Mouse (Mus musculus) liver (tissue): ENCODE measurements at regions not wholly inside any gene's neighbourhood (a gene's known extent, or its start where the extent isn't known, plus 50 kb on each side); places are given as distances from the start of the nearest gene placed in this dataset.

Experiments used
- DNase-seq: peaks from one replicate; pipeline ENCODE4 v3.0.0-alpha.2; 2020; ENCODE audit warnings: mixed read lengths

DNA sequence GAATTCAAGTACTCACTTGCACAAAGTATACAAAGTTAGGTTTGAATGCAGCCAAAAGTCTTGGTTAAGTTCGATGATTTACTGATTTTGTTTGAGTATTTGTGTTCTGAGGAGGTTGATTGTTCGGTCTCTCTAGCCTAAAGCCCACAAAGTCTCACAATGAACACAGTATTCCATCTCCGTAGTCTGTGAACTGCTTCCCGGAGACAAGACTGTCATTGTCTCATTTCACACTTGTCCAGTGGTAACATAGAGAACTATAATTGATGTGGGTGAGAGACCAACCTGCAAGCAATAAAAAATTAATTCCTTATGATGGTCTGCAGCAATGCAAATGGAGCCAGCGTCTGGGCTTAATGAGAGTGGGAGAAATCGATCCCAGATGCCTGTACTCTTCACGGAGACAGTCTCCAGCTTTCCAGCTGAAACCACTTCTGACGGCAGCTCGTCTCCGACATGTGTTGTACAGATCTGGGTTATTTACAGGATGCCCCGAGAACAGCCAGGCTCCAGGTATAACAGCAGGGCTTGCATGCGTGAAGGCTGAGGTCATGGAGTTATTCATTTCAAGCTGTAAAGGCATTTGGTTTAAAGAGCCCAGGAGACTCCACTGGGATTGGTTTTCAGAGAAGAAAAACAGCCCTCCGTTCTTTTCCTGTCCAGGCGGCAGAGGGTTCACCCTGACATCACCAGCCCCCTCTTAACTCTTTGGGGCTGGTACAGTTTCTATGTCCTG is 75.2 kb downstream of the Asb13 start:
- DNase-seq: peak; percentile 6
